Mouse (Mus musculus) kidney, embryonic 16.5 days (tissue): ENCODE measurements around the gene Hist1h2ae. TPM values are rescaled to one million over a fixed set of nuclear protein-coding genes. Genes with fewer than 3 reads are reported as not detected.
"Not testable (repeated sequence)": the region's sequence is repeated elsewhere in the genome, so short reads cannot be mapped to it uniquely, and the experiment has no call there.

Experiments
- ATAC-seq: fragments of 200-750 bp; cut with Nextera tagmentation; 2 replicates; pipeline ENCODE4 v1.8.0; 2017; ENCODE audit warnings: moderate TSS enrichment; ENCODE audit not compliant: low FRiP score, low TSS enrichment
- H3K27ac ChIP-seq: fragments of 300-500 bp; sonication (generic); 2 replicates; pipeline ENCODE4 v1.5.1; 2014; ENCODE audit warnings: low read length
- H3K27me3 ChIP-seq: fragments of 300-500 bp; sonication (generic); 2 replicates; pipeline ENCODE4 v1.6.1; 2014; ENCODE audit warnings: low read length, control low read depth, mixed read lengths; ENCODE audit not compliant: insufficient read depth
- H3K36me3 ChIP-seq: fragments of 300-500 bp; sonication (generic); 2 replicates; pipeline ENCODE4 v1.6.1; 2014; ENCODE audit warnings: low read length, control low read depth, mixed read lengths; ENCODE audit not compliant: insufficient read depth
- H3K4me1 ChIP-seq: fragments of 300-500 bp; sonication (generic); 2 replicates; pipeline ENCODE4 v1.6.1; 2014; ENCODE audit warnings: low read length, control low read depth, mixed read lengths; ENCODE audit not compliant: insufficient read depth
- H3K4me2 ChIP-seq: fragments of 300-500 bp; sonication (generic); replicated peaks from 2 replicates; pipeline ENCODE4 v1.6.1; 2014; ENCODE audit warnings: low read depth, low read length
- H3K4me3 ChIP-seq: fragments of 300-500 bp; sonication (generic); 2 replicates; pipeline ENCODE4 v1.5.1; 2014; ENCODE audit warnings: mild to moderate bottlenecking, low read length
- H3K9ac ChIP-seq: fragments of 300-500 bp; sonication (generic); replicated peaks from 2 replicates; pipeline ENCODE4 v1.6.1; 2014; ENCODE audit warnings: low read length
- H3K9me3 ChIP-seq: fragments of 300-500 bp; sonication (generic); 2 replicates; pipeline ENCODE4 v1.6.1; 2016; ENCODE audit warnings: low read length, control low read depth
- WGBS: fragments of 180-500 bp; shearing (Covaris S2); extraction: QIAGEN DNeasy Blood & Tissue Kit; methylation state at CpG from one replicate; pipeline ENCODE4 v1.1.7; 2014; 5-methylcytosine and 5-hydroxymethylcytosine counted together
- polyA plus RNA-seq: library from polyadenylated mRNA; unstranded; fragments of >200 nt; fragmentation: Nextera tagmentation; extraction: Ambion mirVana; gene quantifications from 2 replicates; pipeline ENCODE4 v1.2.1, GENCODE M21; 2015

Gene Hist1h2ae
- polyA plus RNA-seq, 1 experiment from 2014 or later, result 57.7 TPM

DNA sequence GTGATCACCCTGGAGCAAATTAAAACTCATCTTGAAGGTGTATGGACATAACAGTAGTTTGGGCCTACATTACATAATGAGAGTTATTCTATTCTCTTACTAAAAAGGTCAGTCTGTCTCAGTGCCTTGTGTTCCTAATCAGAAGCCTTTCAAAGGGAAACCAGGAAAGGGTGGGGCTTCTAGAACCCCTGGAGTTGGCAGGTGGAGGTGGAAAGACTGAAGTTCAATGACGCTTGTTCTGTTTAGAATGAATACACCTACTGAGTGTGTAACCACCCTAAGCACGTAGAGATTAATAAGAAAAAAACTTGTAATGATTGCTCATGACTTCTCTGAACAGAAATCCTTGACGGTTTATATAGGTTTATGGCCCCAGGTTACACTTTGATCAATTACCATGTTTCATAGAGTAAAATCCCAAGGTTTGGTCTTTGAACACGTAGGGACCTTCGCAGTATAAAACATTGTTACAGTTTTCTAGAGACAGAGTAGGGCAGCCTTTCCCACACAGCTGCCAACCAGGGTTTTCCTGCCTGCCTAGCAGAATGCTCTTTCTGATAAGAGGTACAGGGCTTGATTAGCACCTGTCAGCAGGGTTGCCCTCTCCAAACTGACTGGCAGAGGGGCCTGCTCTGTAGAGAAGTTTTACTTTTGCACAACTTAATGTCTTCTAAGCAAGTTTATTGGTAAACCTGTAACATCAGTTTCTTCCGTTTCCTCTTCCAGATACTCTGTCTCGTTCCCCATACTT is 24.8 kb upstream of the Hist1h2ae start:
- no peak overlapping the region for H3K4me3 ChIP-seq
- no peaks in the 10 kb centered on the region for H3K27me3 ChIP-seq
- peaks cover 14% of the 10 kb centered on the region for H3K4me1 ChIP-seq
- no peak overlapping the region for H3K27ac ChIP-seq
- no peak overlapping the region for H3K9ac ChIP-seq
- no peaks in the 10 kb centered on the region for H3K36me3 ChIP-seq
- no peaks in the 10 kb centered on the region for H3K9me3 ChIP-seq
- no peak for ATAC-seq
- H3K4me2 ChIP-seq, result no peak overlapping the region
- 78% methylated on average over 7 of the region's 7 CpGs for WGBS

- ATAC-seq, result no peak
- H3K9me3 ChIP-seq, result no peaks in the 10 kb centered on the region
- WGBS, result 91% methylated on average over 2 of the region's 2 CpGs
- no peak overlapping the region for H3K9ac ChIP-seq
- H3K4me3 ChIP-seq, result no peak overlapping the region
- no peaks in the 10 kb centered on the region for H3K27me3 ChIP-seq
- H3K36me3 ChIP-seq, result no peaks in the 10 kb centered on the region
- H3K27ac ChIP-seq, result no peak overlapping the region
- peaks cover 14% of the 10 kb centered on the region for H3K4me1 ChIP-seq
- H3K4me2 ChIP-seq, result no peak overlapping the region
Measured at GRCm38 (mm10) chr13:23595185-23595584, 24.2 kb upstream of the Hist1h2ae start.

- 0 out of 2 replicates have a peak overlapping the region, but pooled peaks have one; percentile 12 for H3K4me2 ChIP-seq
- peaks cover 14% of the 10 kb centered on the region for H3K4me1 ChIP-seq
- WGBS, result 55% methylated on average over 5 of the region's 5 CpGs
- H3K36me3 ChIP-seq, result no peaks in the 10 kb centered on the region
- no peaks in the 10 kb centered on the region for H3K9me3 ChIP-seq
- no peak overlapping the region; the same call in 1 of the 2 replicates for H3K9ac ChIP-seq
- peak; percentile 61; the same call in 1 of the 2 replicates for ATAC-seq
- no peak overlapping the region for H3K4me3 ChIP-seq
- peak overlapping the region; percentile 86 for H3K27ac ChIP-seq
- H3K27me3 ChIP-seq, result no peaks in the 10 kb centered on the region
Measured at GRCm38 (mm10) chr13:23593051-23593770, 22.2 kb upstream of the Hist1h2ae start.

GRCm38 (mm10) chr13:23592614-23593013 is 21.6 kb upstream of the Hist1h2ae start:
- no peak for ATAC-seq
- Histone ChIP-seq H3K9me3 (no peaks in the 10 kb centered on the region), H3K4me2 (no peak overlapping the region), H3K4me1 (peaks cover 14% of the 10 kb centered on the region), H3K27me3 (no peaks in the 10 kb centered on the region), H3K9ac (no peak overlapping the region), H3K36me3 (no peaks in the 10 kb centered on the region), H3K27ac (peak overlapping the region; percentile 86), H3K4me3 (no peak overlapping the region)
- 61% methylated on average over 7 of the region's 7 CpGs for WGBS

GRCm38 (mm10) chr13:23591886-23592285 is 20.9 kb upstream of the Hist1h2ae start:
- 73% methylated on average over 7 of the region's 7 CpGs for WGBS
- not testable (repeated sequence) for H3K27ac ChIP-seq, H3K9ac ChIP-seq, H3K27me3 ChIP-seq, H3K4me2 ChIP-seq, H3K9me3 ChIP-seq, H3K36me3 ChIP-seq, ATAC-seq, H3K4me3 ChIP-seq
- peaks cover 17% of the 10 kb centered on the region for H3K4me1 ChIP-seq

DNA sequence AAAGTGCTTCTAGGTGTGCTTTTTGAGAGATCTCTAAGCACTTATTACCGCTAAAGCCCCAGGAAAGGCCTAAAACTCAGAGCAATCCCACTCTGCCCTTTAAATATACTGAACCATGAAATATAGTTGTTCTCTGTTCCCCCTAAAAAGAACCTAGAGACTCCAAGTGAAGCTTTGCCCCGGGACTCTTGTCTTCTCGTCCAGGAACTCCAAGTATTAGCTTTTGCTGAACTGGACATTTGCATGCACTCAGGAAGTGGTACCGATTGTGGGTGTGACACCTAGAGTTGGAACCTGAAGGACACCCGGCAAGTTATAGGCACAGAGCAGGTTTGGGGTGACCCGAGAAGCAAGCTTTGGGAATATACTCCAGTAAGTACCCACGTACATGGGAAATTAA is 20.2 kb upstream of the Hist1h2ae start:
- ATAC-seq, result no peak
- no peak overlapping the region for H3K9ac ChIP-seq
- no peaks in the 10 kb centered on the region for H3K27me3 ChIP-seq
- H3K4me2 ChIP-seq, result no peak overlapping the region
- H3K27ac ChIP-seq, result no peak overlapping the region
- H3K9me3 ChIP-seq, result no peaks in the 10 kb centered on the region
- H3K4me3 ChIP-seq, result no peak overlapping the region
- H3K36me3 ChIP-seq, result no peaks in the 10 kb centered on the region
- H3K4me1 ChIP-seq, result peaks cover 22% of the 10 kb centered on the region
- WGBS, result 95% methylated on average over 7 of the region's 7 CpGs

DNA sequence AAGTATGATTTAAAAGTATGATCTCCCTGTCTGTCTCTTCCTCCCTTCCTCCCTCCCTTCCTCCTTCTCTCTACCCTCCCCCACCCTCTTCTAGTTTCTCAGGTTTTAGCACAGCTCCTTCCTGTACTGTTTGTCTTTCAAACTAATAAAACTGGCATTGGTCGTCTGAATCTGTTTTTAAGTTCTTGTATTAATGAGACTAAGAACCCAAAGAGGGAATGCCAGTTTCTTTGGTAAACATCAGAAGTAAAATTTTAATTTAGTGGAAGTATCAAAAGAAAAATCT is 15.9 kb upstream of the Hist1h2ae start:
- Histone ChIP-seq H3K9me3 (no peaks in the 10 kb centered on the region), H3K27ac (peak overlapping the region; percentile 99), H3K4me3 (peak overlapping the region; percentile 41), H3K4me1 (peaks cover 33% of the 10 kb centered on the region), H3K27me3 (no peaks in the 10 kb centered on the region), H3K9ac (peak overlapping the region; percentile 71), H3K36me3 (no peaks in the 10 kb centered on the region), H3K4me2 (peak overlapping the region; percentile 83)
- WGBS, result 2% methylated on average over 1 of the region's 1 CpGs
- no peak for ATAC-seq

DNA sequence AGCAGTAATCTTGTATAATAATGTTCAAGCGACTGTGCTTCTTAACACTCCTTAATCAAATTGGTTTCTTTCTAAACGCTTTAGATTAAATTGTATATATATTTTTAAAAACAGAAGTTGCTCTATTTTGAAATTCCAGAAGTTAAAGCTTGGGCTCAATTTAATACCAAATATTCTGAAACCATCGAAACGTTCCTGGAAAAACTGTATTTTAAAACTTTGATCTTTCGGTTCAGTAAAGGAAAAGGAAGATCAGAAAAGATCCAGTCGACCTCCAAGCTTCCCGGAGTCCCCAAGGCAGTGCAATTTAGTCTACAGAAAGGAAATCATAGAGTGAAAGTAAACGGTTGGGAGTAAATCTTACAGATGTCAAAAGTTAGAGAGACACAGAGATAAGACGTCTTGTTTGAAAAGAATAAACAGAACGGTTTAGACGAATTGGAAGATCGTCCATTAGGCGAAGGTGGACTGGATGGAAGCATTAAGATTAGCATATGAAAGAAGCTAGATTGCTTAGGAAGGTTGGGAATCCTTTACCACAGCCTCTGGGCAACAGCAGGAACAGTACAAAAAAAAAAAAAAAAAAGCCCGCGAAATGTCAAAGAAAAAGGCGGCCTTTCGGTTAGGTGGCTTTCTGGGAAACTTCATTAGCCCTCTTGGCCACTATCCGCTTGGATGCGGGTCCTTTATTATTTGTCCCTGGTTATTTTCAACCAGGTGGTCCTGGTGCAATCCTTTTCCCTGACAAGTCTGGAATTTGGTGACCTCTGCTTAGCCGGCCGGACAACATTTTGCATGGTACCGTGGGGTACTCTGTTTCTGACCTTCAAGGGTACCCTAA is 15.3 kb upstream of the Hist1h2ae start:
- no peak for ATAC-seq
- Histone ChIP-seq H3K4me2 (peak overlapping the region; percentile 83), H3K9ac (peak overlapping the region; percentile 71), H3K36me3 (no peaks in the 10 kb centered on the region), H3K4me3 (peak overlapping the region; percentile 41), H3K27ac (peak overlapping the region; percentile 99), H3K4me1 (peaks cover 35% of the 10 kb centered on the region), H3K9me3 (no peaks in the 10 kb centered on the region), H3K27me3 (no peaks in the 10 kb centered on the region)
- WGBS, result 1% methylated on average over 21 of the region's 22 CpGs

- WGBS, result 1% methylated on average over 22 of the region's 36 CpGs
- H3K9me3 ChIP-seq, H3K27me3 ChIP-seq, H3K36me3 ChIP-seq: not testable (repeated sequence)
- H3K27ac ChIP-seq, result peak overlapping the region; percentile 95
- peak overlapping the region; percentile 88 for H3K9ac ChIP-seq
- H3K4me3 ChIP-seq, result peak overlapping the region; percentile 46
- H3K4me2 ChIP-seq, result peak overlapping the region; percentile 83
- H3K4me1 ChIP-seq, result peaks cover 35% of the 10 kb centered on the region
- peak; percentile 90 for ATAC-seq
Measured at GRCm38 (mm10) chr13:23585442-23586098, 14.6 kb upstream of the Hist1h2ae start.
